Mouse (Mus musculus): ENCODE data around the gene Fuca1.
"Not testable (repeated sequence)": the region's sequence is repeated elsewhere in the genome, so short reads cannot be mapped to it uniquely, and the experiment has no call there.

The Fuca1 gene

DNA sequence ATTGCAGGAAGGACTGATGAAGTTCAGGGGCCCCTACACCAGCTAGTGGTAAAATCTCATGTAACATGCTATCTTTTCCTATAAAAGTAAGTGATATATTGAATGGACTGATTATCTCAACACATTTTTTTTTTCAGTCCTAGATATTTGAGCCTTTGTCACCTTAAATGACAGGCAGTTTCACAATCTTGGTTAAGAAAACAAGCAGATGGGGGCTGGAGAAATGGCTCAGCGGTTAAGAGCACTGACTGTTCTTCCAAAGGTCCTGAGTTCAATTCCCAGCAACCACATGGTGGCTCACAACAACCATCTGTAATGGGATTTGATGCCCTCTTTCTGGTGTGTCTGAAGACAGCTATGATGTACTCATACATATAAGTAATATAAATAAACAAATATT is 1.7 kb downstream of the Fuca1 start:
- DNase-seq (ENCODE audit: low spot score in 2 of 2), result no peak

DNA sequence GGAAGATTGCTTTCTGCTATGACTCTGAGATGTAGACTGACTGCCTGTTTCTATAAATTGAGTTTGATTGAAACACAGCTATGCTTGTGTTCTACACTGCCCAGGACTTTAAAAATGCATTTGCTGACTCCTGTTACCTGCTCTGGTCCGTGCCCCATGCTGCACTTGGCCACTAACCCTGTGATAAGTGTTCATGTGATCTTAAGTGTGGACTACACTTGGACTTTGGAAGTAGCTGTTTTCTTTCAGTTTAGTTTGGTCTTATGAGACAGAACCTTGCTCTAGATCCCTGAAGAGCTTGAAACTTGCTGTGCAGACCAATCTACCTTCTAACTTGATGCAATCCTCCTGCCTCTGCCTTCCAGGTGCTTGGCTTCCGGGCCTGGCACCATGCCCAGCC is 3.9 kb downstream of the Fuca1 start:
- no peak for DNase-seq (ENCODE audit: low spot score in 2 of 2)

GRCm38 (mm10) chr4:135925341-135925740 is 4.8 kb downstream of the Fuca1 start:
- no peak for DNase-seq (ENCODE audit: low spot score in 2 of 2)

GRCm38 (mm10) chr4:135926195-135926808 is 5.8 kb downstream of the Fuca1 start:
- no peak for DNase-seq (ENCODE audit: low spot score in 2 of 2)

- DNase-seq (ENCODE audit: low spot score in 2 of 2), result no peak
Observed at GRCm38 (mm10) chr4:135926861-135927260, 6.3 kb downstream of the Fuca1 start.

DNA sequence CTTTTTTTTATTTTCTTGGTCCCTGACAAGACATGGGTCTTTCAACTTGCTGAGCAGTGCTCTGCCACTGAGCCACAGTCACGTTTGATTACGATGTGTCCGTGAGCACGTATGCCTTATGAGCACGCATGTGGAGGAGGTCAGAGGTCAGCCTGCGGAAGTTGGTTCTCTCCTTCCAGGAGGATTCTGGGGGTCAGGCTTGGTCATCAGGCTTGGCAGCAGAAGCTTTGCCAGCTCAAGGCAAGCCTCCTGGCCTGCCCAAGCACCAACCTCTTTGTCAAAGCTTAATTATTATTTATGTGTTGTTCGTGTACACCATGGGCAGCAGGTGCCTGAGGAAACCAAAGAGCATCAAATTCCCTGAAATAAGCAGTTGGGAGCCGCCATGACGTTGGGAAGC is 7.8 kb downstream of the Fuca1 start:
- DNase-seq (ENCODE audit: low spot score in 2 of 2), result no peak

DNA sequence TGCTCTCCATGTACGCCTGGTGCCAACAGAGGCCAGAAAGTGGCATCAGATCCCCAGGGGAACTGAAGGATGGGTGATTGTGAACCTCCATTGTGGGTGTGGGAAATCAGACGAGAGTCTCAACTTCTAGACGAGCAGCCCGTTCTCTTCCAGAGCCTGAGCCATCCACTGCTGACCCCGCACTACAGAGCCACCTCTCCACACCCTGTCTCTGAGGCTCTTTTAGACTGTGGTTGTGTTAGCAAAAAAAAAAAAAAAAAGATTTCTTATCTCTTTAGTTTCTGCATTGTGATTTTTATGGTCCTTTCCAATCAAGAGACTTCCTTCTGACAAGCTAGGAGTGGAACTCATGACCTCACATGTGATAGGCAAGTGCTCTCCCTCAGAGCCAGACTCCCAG is 8.9 kb downstream of the Fuca1 start:
- no peak for DNase-seq (ENCODE audit: low spot score in 2 of 2)

DNA sequence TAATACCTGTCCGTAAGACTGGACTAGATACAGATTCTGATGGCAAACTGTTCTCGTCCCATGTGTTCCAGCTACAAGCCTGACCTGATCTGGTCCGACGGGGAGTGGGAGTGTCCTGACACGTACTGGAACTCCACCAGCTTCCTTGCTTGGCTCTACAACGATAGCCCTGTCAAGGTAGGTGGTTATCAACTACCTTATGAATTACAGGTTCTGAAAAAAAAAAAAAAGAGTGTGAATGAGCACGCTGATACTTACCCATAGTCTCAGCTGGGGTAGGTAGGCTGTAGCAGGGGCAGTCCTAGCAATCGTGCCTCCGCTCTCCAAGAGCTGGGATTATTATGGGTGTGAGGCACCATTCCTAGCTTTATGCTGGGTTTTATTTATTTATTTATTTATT is 9.3 kb downstream of the Fuca1 start:
- no peak for DNase-seq (ENCODE audit: low spot score in 2 of 2)

DNA sequence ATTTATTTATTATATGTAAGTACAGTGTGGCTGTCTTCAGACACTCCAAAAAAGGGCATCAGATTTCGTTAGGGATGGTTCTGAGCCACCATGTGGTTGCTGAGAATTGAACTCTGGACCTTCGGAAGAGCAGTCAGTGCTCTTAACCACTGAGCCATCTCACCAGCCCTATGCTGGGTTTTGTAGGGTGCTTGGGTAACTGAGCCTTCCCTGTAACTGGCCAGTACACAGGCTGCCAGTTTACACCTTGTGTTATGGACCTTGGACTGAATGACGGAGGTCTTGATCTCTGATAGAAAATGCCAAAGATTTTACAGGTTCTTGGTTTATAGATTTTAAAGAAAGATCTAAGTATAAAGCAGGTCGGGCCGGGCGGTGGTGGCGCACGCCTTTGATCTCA is 9.7 kb downstream of the Fuca1 start:
- no peak for DNase-seq (ENCODE audit: low spot score in 2 of 2)

DNA sequence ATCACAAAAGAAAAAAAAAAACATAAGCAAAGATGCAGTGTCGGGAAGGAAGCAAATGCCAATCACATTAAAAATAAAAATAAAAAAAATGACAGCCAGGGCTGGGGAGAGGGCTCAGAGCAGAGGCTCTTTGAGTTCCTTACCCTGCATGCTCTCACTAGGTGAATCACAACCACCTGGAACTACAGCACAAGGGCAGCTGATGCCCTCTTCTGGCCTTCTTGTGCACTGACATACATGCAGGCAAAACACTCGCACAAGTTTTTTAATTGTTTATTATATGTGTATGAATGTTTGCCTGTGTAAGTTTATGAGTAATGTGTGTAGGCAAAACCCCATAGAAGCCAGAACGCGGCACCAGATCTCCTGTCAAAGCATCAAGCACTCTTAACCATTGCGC is 11.3 kb downstream of the Fuca1 start:
- DNase-seq (ENCODE audit: low spot score in 2 of 2), result no peak

- no peak for DNase-seq (ENCODE audit: low spot score in 2 of 2)
Observed at GRCm38 (mm10) chr4:135934708-135935500, 14.4 kb downstream of the Fuca1 start.

DNA sequence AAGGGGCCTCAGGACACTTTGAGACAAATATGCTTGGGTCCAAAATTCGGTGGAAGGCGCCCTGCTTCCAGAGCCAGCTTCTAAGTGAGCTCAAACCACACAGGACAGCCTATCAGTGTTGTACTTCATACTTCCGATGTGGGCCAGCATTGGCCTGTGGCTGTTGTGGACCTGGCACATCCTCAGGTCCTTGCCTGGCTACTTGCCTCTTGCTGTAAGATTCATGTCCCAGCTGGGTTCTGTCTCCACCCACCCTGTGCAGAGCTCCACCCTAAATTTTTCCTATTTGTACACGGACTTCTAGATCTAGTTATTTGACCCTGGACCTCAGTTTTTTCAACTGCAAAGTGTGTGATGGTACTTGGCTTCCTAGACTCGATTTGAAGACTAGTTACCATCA is 15.0 kb downstream of the Fuca1 start:
- DNase-seq (ENCODE audit: low spot score in 2 of 2), result no peak

DNA sequence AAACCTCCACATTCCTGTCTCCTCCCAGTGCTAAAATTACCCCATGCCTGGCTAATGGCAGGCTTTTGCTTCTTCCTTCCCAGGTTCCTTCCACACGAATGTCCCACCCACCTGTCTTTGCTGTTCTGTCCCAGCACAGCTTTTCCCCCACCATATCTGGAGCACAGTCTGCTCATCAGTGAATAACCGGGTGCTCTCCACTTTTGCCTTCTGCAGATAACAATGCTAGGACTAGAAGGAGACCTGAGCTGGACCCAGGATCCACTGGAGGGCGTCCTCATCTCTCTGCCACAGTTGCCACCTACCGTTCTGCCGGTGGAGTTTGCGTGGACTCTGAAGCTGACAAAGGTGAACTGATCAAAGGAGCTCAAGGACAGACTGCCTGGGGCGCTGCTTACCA is 18.3 kb downstream of the Fuca1 start:
- no peak for DNase-seq (ENCODE audit: low spot score in 2 of 2)

DNA sequence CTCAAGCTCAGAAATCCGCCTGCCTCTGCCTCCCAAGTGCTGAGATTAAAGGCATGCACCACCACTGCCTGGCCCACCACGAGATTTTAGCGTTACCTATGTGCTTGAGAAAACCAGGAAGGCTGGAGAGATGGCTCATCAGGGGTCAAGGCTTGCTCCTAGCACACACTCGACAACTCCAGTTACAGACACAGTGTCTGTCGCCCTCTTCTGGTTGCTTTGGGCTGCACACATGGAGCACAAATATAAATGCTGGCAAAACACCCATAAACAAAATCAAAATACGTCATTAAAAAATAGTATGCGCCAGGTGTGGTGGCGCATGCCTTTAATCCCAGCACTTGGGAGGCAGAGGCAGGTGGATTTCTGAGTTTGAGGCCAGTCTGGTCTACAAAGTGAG is 20.5 kb downstream of the Fuca1 start:
- not testable (repeated sequence) for DNase-seq (ENCODE audit: low spot score in 2 of 2)

DNA sequence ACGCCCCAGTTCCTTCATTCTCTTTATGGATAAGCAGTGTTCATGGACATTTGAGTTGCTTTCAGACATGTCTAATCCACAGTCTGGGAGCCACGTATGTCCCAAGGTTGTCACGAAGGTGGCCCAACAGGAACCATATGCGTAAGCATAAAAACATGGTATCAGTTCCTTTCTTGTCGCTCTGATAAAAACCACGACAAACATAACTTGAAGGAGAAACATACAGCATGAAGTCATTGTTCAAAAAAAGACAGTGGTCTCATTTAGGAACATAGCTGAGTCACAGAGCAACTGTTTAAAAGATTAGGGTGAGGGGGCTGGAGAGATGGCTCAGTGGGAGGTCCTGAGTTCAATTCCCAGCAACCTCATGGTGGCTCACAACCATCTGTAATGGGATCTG is 21.7 kb downstream of the Fuca1 start:
- no peak for DNase-seq (ENCODE audit: low spot score in 2 of 2)

DNA sequence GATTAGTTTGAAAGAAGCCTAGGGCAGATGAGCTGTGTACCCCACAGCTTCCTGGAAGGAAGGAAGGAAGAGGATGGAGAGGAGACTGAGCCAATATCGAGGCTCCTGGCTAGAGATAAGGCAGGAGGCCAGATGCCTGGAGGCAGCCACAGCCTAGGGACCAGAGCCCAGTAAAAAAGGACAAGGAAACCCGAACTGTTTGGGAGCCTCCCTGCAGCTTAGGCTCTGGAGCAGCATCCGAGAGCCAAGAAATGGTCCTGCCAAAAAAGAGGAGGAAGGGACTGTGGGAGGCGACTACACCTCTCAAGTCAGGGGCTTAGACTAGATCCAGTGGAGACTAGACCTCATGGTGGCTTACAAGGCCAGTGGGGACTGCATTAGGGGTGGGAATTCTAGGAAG is 22.9 kb downstream of the Fuca1 start:
- no peak for DNase-seq (ENCODE audit: low spot score in 2 of 2)

DNA sequence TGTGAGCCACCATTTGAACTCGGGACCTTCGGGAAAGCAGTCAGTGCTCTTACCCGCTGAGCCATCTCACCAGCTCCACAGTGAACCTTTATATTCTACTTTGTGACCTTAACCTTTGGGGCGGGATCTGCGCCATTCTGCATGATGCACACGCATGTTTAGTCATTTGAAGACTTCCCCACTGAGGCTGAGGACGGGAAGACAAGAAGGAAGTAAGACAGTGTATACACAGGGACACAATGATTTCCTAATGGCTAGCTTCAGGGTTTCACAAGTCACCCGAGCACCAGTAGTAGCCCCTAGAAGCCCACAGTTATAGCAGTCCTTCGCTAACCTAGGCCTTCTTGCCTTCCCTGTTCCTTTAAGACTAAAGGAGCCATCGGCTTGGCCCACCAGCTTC is 25.2 kb downstream of the Fuca1 start:
- no peak for DNase-seq (ENCODE audit: low spot score in 2 of 2)

DNA sequence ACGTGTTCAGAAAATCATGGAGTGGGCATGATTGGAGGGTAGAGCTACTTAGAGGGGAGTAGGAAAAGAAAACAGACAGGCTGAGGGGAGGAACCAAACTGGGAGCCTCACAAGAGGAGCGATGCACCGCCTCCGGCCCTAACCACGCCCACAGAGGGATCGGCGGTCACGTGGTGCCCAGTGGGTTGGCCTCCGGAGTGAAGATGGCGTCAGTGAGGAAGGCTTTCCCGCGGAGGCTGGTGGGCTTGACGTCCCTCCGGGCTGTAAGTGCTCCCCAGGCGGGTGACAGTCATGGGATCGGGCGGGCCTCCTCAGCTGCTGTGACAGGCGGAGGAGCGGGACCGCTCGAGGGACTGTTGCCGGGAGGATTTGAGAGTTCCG is 25.7 kb downstream of the Fuca1 start, which contains the start of gene Hmgcl:
Gene Hmgcl (plus strand): TSS at position 171 of the 381 bp plus-strand sequence.
- peak; percentile 80 to 92 for DNase-seq (ENCODE audit: low spot score in 2 of 2)

DNA sequence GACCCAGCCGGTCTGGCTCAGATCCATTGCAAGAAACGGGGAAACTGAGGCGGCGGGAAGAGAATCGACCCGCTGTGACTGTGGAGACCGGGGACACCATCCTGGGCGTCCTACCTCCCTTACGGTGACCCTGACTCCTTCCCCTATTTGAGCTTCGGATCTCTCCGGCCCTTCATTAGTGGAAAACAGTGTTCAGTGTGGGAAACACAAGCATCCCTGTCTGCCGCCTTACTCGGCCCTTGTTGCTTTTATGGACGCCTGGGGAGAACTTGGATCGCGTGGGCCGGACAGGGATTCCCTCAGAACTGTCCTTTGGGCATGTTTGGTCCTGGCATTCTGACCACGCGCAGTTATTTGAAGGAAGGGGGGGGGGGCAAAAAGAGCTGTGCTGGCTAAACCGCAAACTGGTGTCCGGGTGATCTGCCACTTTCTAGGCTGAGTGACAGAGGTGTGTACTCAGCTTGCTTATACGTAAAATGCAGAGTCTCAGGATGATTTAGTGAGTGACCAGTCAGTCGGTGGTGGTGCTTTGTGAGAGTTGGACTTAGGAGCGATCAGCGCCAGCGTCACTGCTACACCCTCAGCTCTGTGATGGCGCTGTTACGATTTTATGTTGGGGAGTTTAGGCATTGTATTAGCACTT is 26.2 kb downstream of the Fuca1 start:
- no peak for DNase-seq (ENCODE audit: low spot score in 2 of 2)

- no peak for DNase-seq (ENCODE audit: low spot score in 2 of 2)
Observed at GRCm38 (mm10) chr4:135948142-135948541, 27.6 kb downstream of the Fuca1 start.

DNA sequence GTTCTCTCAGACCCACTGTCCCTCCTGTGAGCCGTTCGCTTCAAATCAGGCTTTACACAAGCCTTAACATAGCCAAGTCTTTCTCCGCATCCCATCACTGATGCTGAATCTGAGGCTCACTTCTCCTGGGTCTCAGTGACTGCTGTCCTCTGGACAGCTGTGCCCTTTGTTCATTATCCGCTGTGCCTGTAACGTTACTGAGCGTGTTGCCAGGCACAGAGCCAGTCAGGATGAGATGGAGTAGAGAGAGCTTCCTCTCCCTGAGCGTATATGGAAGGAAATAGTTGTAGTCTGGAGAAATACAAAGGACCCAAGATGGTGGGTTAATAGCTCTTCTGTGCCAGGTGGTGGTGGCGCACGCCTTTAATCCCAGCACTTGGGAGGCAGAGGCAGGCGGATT is 28.9 kb downstream of the Fuca1 start:
- DNase-seq (ENCODE audit: low spot score in 2 of 2), result no peak

- DNase-seq (ENCODE audit: low spot score in 2 of 2), result no peak
Observed at GRCm38 (mm10) chr4:135949911-135950310, 29.4 kb downstream of the Fuca1 start.

GRCm38 (mm10) chr4:135950365-135950764 is 29.8 kb downstream of the Fuca1 start:
- no peak for DNase-seq (ENCODE audit: low spot score in 2 of 2)

Measured in cerebellum, postnatal 4 days (tissue).